Mouse (Mus musculus) hindbrain, embryonic 11.5 days (tissue): ENCODE results near the gene Myo1d. TPM values are rescaled to one million over a fixed set of nuclear protein-coding genes. Genes with fewer than 3 reads are reported as not detected.

Experiments
- ATAC-seq: fragments of 200-750 bp; cut with Nextera tagmentation; 2 replicates; pipeline ENCODE4 v1.8.0; 2017; ENCODE audit warnings: mild to moderate bottlenecking, moderate TSS enrichment, moderate library complexity; ENCODE audit not compliant: low FRiP score
- DNase-seq: peaks from one replicate; pipeline ENCODE4 v3.0.0-alpha.2; 2015; ENCODE audit warnings: low spot score
- H3K27ac ChIP-seq: fragments of 300-500 bp; sonication (generic); 2 replicates; pipeline ENCODE4 v1.5.1; 2014; ENCODE audit warnings: mild to moderate bottlenecking, low read depth, low read length
- H3K27me3 ChIP-seq: fragments of 300-500 bp; sonication (generic); 2 replicates; pipeline ENCODE4 v1.6.1; 2014; ENCODE audit warnings: mild to moderate bottlenecking, low read length, moderate library complexity, mixed read lengths; ENCODE audit not compliant: control insufficient read depth, insufficient read depth
- H3K36me3 ChIP-seq: fragments of 300-500 bp; sonication (generic); 2 replicates; pipeline ENCODE4 v1.6.1; 2014; ENCODE audit warnings: mild to moderate bottlenecking, low read length, moderate library complexity, mixed read lengths; ENCODE audit not compliant: control insufficient read depth, insufficient read depth
- H3K4me1 ChIP-seq: fragments of 300-500 bp; sonication (generic); replicated peaks from 2 replicates; pipeline ENCODE4 v1.6.1; 2014; ENCODE audit warnings: low read length, mixed read lengths; ENCODE audit not compliant: control insufficient read depth, insufficient read depth
- H3K4me2 ChIP-seq: fragments of 300-500 bp; sonication (generic); replicated peaks from 2 replicates; pipeline ENCODE4 v1.6.1; 2014; ENCODE audit warnings: mild to moderate bottlenecking, low read depth, low read length
- H3K4me3 ChIP-seq: fragments of 300-500 bp; sonication (generic); 2 replicates; pipeline ENCODE4 v1.5.1; 2014; ENCODE audit warnings: low read depth, low read length
- H3K9ac ChIP-seq: fragments of 300-500 bp; sonication (generic); 2 replicates; pipeline ENCODE4 v1.6.1; 2014; ENCODE audit warnings: low read depth, low read length
- H3K9me3 ChIP-seq: fragments of 300-500 bp; sonication (generic); 2 replicates; pipeline ENCODE4 v1.6.1; 2016; ENCODE audit warnings: low read length; ENCODE audit not compliant: control insufficient read depth
- WGBS: fragments of 180-500 bp; shearing (Covaris S2); extraction: QIAGEN DNeasy Blood & Tissue Kit; methylation state at CpG from one replicate; pipeline ENCODE4 v1.1.7; 2014; 5-methylcytosine and 5-hydroxymethylcytosine counted together
- polyA plus RNA-seq: library from polyadenylated mRNA; unstranded; fragments of >200 nt; fragmentation: Nextera tagmentation; extraction: Ambion mirVana; gene quantifications from 2 replicates; pipeline ENCODE4 v1.2.1, GENCODE M21; 2014

Myo1d gene
- polyA plus RNA-seq, 1 experiment from 2014 or later = 3.6 TPM

DNA sequence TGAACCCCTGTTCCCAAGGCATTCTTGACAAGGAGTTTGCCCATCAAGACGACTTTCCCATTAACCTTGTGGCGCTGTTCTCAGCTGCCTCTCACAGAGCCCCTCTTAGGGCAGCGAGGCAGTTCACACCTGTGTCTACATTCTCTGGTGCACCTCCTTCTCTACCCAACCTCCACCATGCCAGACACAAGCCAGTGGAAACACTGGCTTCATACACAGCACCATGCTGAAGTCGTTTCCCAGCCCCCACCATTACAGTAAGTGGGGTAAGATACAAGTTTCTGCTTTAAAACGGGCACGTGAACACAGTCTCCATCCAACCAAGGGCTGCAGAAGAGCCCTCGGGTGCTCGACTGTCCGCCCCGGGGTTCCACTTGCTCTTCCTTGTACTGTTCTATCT is 269.7 kb downstream of the Myo1d start:
- Histone ChIP-seq H3K9ac (no peak overlapping the region), H3K27ac (no peak overlapping the region), H3K4me3 (no peak overlapping the region), H3K36me3 (no peaks in the 10 kb centered on the region), H3K4me2 (no peak overlapping the region), H3K4me1 (peaks cover 6% of the 10 kb centered on the region), H3K27me3 (no peaks in the 10 kb centered on the region), H3K9me3 (no peaks in the 10 kb centered on the region)
- WGBS = 85% methylated on average over 10 of the region's 10 CpGs
- no peak for DNase-seq
- no peak for ATAC-seq

- no peak overlapping the region for H3K27ac ChIP-seq
- ATAC-seq (no peak), DNase-seq (no peak)
- H3K9me3 ChIP-seq = no peaks in the 10 kb centered on the region
- peaks cover 11% of the 10 kb centered on the region for H3K4me1 ChIP-seq
- no peak overlapping the region for H3K4me3 ChIP-seq
- no peak overlapping the region for H3K4me2 ChIP-seq
- 73% methylated on average over 5 of the region's 5 CpGs for WGBS
- no peaks in the 10 kb centered on the region for H3K36me3 ChIP-seq
- no peaks in the 10 kb centered on the region for H3K27me3 ChIP-seq
- H3K9ac ChIP-seq = no peak overlapping the region
These were observed 270.7 kb downstream of the Myo1d start for GRCm38 (mm10) chr11:80509176-80509506.

DNA sequence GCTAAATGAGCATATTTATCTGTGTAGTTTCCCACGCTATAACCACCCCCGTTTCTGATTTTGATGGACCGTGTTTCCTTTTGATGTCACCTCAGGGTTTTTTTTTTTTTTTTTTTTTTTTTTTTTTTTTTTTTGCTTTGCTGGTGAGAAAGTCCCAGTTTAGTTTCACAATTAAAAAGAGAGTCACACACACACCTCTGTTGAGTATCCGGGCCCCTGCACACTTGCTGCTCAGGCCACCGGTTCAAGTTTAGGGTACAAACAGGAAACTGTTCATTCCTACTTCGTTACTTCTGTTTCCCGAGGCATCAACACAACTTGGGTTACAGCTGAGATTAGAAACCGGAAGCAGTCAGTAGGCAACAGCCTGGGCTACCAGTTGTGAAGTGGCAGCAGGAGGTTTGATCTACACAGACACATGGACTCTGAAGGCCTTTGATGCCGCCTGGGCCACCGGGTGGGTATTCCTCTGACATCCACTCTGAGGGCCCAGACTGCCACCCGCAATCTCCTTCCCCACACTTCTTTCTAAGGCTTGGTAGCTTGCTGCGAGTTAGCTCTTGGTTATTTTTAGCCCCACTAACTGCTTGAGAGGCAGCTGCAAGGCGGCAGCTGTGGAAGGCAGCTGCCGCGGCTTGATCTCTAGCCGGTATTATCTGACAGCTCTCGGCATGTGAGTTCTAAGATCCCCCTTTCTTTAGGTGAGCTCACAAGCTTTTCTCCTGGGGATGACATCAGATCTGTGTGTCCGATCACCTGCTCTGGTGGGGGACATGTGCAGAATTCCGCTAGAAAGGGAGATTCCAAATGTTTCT is 271.3 kb downstream of the Myo1d start:
- 49% methylated on average over 19 of the region's 19 CpGs for WGBS

GRCm38 (mm10) chr11:80507791-80508190 is 272.0 kb downstream of the Myo1d start:
- Histone ChIP-seq H3K9ac (no peak overlapping the region), H3K27ac (no peak overlapping the region), H3K4me1 (peaks cover 17% of the 10 kb centered on the region), H3K36me3 (no peaks in the 10 kb centered on the region), H3K4me2 (no peak overlapping the region), H3K9me3 (no peaks in the 10 kb centered on the region), H3K27me3 (no peaks in the 10 kb centered on the region), H3K4me3 (no peak overlapping the region)
- DNase-seq (no peak), ATAC-seq (no peak)
- WGBS = 90% methylated on average over 6 of the region's 6 CpGs

More for the DNA sequence above, 271.3 kb downstream of the Myo1d start:
- Histone ChIP-seq H3K4me1 (peaks cover 15% of the 10 kb centered on the region), H3K9ac (no peak overlapping the region), H3K27me3 (no peaks in the 10 kb centered on the region), H3K4me2 (no peak overlapping the region), H3K4me3 (no peak overlapping the region), H3K27ac (no peak overlapping the region), H3K9me3 (no peaks in the 10 kb centered on the region), H3K36me3 (no peaks in the 10 kb centered on the region)
- DNase-seq (no peak), ATAC-seq (no peak)

DNA sequence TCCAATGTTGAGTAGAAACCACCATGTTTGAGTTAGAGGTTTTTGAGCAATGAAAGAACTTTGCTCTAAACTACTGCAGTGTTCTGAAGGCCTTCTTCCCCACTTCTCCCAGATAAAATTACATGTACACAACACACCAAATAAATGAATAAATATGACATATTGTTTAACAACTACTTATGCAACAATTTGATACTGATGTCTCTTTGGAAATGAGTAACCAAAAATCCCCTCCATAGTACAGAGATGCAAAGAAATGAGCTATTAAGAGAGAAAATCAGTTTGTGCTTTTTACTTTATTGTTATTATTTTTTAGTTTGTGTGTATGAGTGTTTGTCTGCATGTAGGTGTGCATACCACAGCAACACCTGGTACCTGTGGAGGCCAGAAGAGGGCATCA is 273.3 kb downstream of the Myo1d start:
- H3K27me3 ChIP-seq = no peaks in the 10 kb centered on the region
- no peaks in the 10 kb centered on the region for H3K36me3 ChIP-seq
- H3K4me1 ChIP-seq = peaks cover 17% of the 10 kb centered on the region
- no peaks in the 10 kb centered on the region for H3K9me3 ChIP-seq
- H3K4me3 ChIP-seq = no peak overlapping the region
- ATAC-seq = no peak
- no peak overlapping the region for H3K9ac ChIP-seq
- H3K4me2 ChIP-seq = no peak overlapping the region
- DNase-seq = no peak
- H3K27ac ChIP-seq = no peak overlapping the region

- DNase-seq = no peak
- Histone ChIP-seq H3K4me2 (no peak overlapping the region), H3K36me3 (no peaks in the 10 kb centered on the region), H3K9ac (no peak overlapping the region), H3K27ac (0 out of 2 replicates have a peak overlapping the region, but pooled peaks have one; percentile 94), H3K9me3 (no peaks in the 10 kb centered on the region), H3K4me3 (no peak overlapping the region), H3K27me3 (no peaks in the 10 kb centered on the region), H3K4me1 (peaks cover 17% of the 10 kb centered on the region)
- ATAC-seq = no peak
- WGBS = 83% methylated on average over 3 of the region's 3 CpGs
These were observed 274.2 kb downstream of the Myo1d start for GRCm38 (mm10) chr11:80505581-80505980.

DNA sequence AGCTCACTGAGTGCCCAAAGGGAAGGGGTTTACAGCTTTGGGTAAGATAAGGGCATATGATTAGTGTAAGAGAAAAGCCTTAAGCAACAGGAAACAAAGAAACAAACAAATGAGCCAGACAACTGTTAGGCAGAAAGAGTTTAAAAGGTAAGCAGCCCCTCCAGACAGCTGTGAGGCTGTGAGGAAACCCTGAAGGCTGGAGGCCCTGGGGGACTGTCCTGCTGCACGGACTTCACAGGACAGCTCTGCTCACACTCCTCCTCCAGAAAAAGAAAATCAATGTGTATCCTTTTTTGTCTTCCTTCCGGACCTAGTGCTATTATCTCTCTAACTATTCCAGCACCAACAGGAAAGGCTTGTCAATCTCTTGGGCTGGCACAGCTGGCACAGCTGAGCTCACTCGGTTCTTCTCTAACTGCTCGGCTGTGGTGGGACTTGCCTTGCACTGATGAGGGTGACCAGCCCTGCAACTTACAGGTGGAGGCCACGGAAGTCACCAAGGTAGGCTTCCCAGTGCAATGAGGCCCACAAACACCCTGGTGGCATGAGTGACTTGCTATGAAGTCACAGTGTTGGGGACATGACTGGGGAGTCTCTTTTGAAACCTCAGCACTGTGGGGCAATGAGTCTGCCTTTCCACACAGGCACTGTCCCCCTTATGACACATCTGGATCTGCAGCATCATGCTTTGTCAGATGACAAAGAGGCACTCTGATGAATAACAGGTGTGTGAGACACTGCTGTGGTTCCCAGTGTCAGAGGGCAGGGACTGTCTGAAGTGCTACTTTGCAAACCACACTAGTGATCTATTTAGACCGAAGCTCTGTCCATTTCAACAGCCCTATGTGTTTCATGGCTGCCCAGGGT is 275.1 kb downstream of the Myo1d start:
- Histone ChIP-seq H3K36me3 (no peaks in the 10 kb centered on the region), H3K4me1 (peaks cover 19% of the 10 kb centered on the region), H3K9me3 (no peaks in the 10 kb centered on the region), H3K9ac (peak overlapping the region; percentile 31), H3K27me3 (no peaks in the 10 kb centered on the region), H3K4me2 (no peak overlapping the region), H3K27ac (peak overlapping the region; percentile 94), H3K4me3 (no peak overlapping the region)
- 39% methylated on average over 6 of the region's 6 CpGs for WGBS
- no peak for DNase-seq
- peak; percentile 51; the same call in 1 of the 2 replicates for ATAC-seq

DNA sequence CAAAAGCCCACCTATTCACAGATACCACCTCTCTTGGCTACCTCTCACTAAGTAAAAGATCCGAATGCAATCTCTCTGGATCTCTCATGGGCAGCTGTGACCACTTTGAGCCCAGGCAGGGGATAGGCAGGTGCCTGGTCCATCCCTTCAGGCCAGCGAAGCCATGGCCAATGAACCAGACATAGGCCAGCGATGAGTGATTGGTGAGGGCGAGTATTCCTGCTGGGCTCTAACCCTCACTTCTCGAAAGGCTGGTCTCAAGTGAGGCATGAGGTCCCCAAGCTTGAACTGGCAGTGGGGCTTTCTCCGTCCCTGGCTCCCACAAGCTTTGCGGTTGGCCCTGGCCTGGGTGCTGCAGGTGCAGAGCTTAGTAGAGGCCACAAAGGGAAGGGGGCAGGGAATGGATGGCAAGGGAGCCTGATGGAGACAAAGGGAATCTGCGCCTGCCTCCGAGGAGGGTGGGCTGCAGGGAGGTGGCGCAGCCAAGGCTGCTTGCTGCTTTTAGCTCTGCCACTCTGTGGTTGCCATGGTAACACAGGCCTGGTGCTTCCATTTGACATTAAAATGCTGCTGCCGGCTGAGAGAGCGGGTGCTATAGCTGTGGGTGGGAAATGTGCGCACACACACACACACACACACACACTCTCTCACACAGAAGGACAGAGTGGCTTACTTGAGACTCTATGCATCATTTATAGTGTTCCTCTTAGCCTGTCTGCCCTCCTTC is 275.9 kb downstream of the Myo1d start:
- no peaks in the 10 kb centered on the region for H3K36me3 ChIP-seq
- no peaks in the 10 kb centered on the region for H3K9me3 ChIP-seq
- H3K4me2 ChIP-seq = no peak overlapping the region; the same call in none of the 2 replicates
- 18% methylated on average over 13 of the region's 13 CpGs for WGBS
- DNase-seq = peak; percentile 88
- peak overlapping the region; percentile 45 for H3K9ac ChIP-seq
- ATAC-seq = peak; percentile 90
- peaks cover 25% of the 10 kb centered on the region for H3K4me1 ChIP-seq
- no peak overlapping the region for H3K4me3 ChIP-seq
- no peaks in the 10 kb centered on the region for H3K27me3 ChIP-seq
- peak overlapping the region; percentile 94 for H3K27ac ChIP-seq
